Comparison of ENCODE assay signal across 30 mouse cellular contexts in the genomic region with DNA sequence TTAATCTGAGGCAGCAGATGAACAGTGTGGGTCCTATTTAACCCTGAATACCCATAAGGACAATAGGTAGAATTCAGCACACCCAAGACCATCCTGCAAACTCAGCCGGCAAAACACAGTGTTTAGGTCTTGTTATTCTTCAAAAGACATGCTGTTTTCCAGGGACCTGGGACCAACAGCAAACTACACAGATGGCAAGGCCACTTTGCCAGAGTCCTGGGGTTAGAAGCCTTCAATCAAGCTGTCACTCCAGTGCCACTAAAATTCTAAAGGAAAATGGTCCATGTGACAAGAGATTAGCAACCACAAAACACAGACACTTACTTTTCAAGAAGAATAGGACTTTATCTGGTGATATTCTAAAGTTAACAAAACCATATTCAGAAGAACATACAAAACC.
DNase-seq lines count a peak whose midpoint lies in the region; ATAC-seq and TF ChIP-seq lines count a peak whose summit lies in the region.
"Had no signal": no experiment of that assay in that cellular context is flagged by ENCODE, and none has a peak within 500 bp of the region (broad histone marks: within the 10 kb centered on the region; RNA-seq: fewer than 3 reads in every experiment).

No protein-coding gene starts in this region.

- H3K27me3 ChIP-seq in cerebellum, adult 2 months (ENCODE audit: control insufficient read depth, insufficient read depth, low read length) = no peaks in the 10 kb centered on the region
- H3K27me3 ChIP-seq: forebrain, embryonic 15.5 days; heart, embryonic 13.5 days; hindbrain, embryonic 15.5 days; intestine, embryonic 15.5 days; limb, embryonic 12.5 days; liver, embryonic 15.5 days; neural tube, embryonic 12.5 days; Patski had no signal

- no peak for ATAC-seq in erythroid progenitor cell, adult 5-6 weeks (replicated peaks; ENCODE audit: low FRiP score, poor library complexity, severe bottlenecking)
- ATAC-seq in frontal cortex, adult (ENCODE audit: low TSS enrichment) = no peak
- ATAC-seq: forebrain, embryonic 15.5 days; intestine, embryonic 15.5 days; midbrain, embryonic 16.5 days; Patski had no signal

- peak; percentile 80 for DNase-seq in heart, adult 11 months
- DNase-seq in heart, adult 18-20 months = no peak
- peak; percentile 29 for DNase-seq in brain, embryonic 14.5 days (ENCODE audit: low read depth)
- DNase-seq in cerebellum, adult 2 months = peak; percentile 76 to 85
- DNase-seq in cerebellum, postnatal 14 days = peak; percentile 76 to 91
- no peak for DNase-seq in T-cell, adult 2 months (ENCODE audit: low spot score)
- DNase-seq: adrenal gland, postnatal 14 days; gastrocnemius, postnatal 14 days; heart, postnatal 10 days; kidney, adult 2 months; lung, embryonic 14.5 days; lung, postnatal 14 days; right cerebral cortex, adult 18-20 months; spleen, adult 18-20 months; thymus, postnatal 14 days had no signal

- no peak for TF ChIP-seq CTCF in brain, embryonic 14.5 days (IDR thresholded peaks at IDR 0.05; ENCODE audit: borderline replicate concordance, extremely low read depth, insufficient read depth, insufficient read length)
- TF ChIP-seq CTCF in cerebellum, adult 2 months (IDR thresholded peaks at IDR 0.05; ENCODE audit: borderline replicate concordance, insufficient read depth, low read depth, low read length) = no peak

- H3K27ac ChIP-seq in cerebellum, adult 2 months (ENCODE audit: insufficient read depth, low read length) = no peak overlapping the region
- H3K27ac ChIP-seq: forebrain, embryonic 15.5 days; heart, embryonic 13.5 days; hindbrain, embryonic 10.5 days; hindbrain, embryonic 15.5 days; intestine, embryonic 15.5 days; kidney, postnatal 0 days; limb, embryonic 12.5 days; liver, embryonic 15.5 days; midbrain, embryonic 10.5 days; neural tube, embryonic 12.5 days had no signal

- no peak for TF ChIP-seq POLR2A in brain, embryonic 14.5 days (IDR thresholded peaks at IDR 0.05; ENCODE audit: borderline replicate concordance, extremely low read depth, insufficient read depth, insufficient read length, poor library complexity, severe bottlenecking)
- no peak for TF ChIP-seq POLR2A in cerebellum, adult 2 months (IDR thresholded peaks at IDR 0.05; ENCODE audit: borderline replicate concordance, insufficient read depth, low read length)

- peaks cover 67% of the 10 kb centered on the region for H3K4me1 ChIP-seq in cerebellum, adult 2 months (ENCODE audit: control insufficient read depth, insufficient read depth, low read length)

- no peak overlapping the region for H3K4me3 ChIP-seq in cerebellum, adult 2 months (replicated peaks; ENCODE audit: insufficient read depth, low read depth, low read length)
- H3K4me3 ChIP-seq: forebrain, embryonic 15.5 days; heart, embryonic 13.5 days; hindbrain, embryonic 10.5 days; hindbrain, embryonic 15.5 days; intestine, embryonic 15.5 days; limb, embryonic 12.5 days; liver, embryonic 15.5 days; midbrain, embryonic 10.5 days; myocyte; neural tube, embryonic 12.5 days had no signal

- 3% methylated on average over 1 of the region's 1 CpGs for WGBS in cerebellum, adult 2 months

Comparison
In these comparisons a context has a peak if more than half of its experiments do, and no peak if none do; other contexts are left out.
1. DNase-seq: peak in heart, adult 11 months (single experiment), brain, embryonic 14.5 days (single experiment), cerebellum, adult 2 months (2 of 2) and cerebellum, postnatal 14 days (2 of 2); none in heart, adult 18-20 months (0 of 2) and T-cell, adult 2 months (single experiment).